Mouse (Mus musculus) embryonic facial prominence, embryonic 15.5 days (tissue): Measurements from ENCODE around the gene Cdc42bpa. TPM values are rescaled to one million over a fixed set of nuclear protein-coding genes. Genes with fewer than 3 reads are reported as not detected.

ENCODE experiments used
- ATAC-seq: fragments of 200-750 bp; cut with Nextera tagmentation; 2 replicates; pipeline ENCODE4 v1.8.0; 2017; ENCODE audit warnings: low read depth, moderate TSS enrichment; ENCODE audit not compliant: insufficient number of reproducible peaks, low FRiP score, low TSS enrichment
- H3K27ac ChIP-seq: fragments of 300-500 bp; sonication (generic); replicated peaks from 2 replicates; pipeline ENCODE4 v1.5.1; 2015; ENCODE audit warnings: mild to moderate bottlenecking, inconsistent platforms
- H3K27me3 ChIP-seq: fragments of 300-500 bp; sonication (generic); 2 replicates; pipeline ENCODE4 v1.6.1; 2015; ENCODE audit warnings: inconsistent platforms
- H3K36me3 ChIP-seq: fragments of 300-500 bp; sonication (generic); 2 replicates; pipeline ENCODE4 v1.6.1; 2015; ENCODE audit warnings: mild to moderate bottlenecking, inconsistent platforms
- H3K4me1 ChIP-seq: fragments of 300-500 bp; sonication (generic); 2 replicates; pipeline ENCODE4 v1.6.1; 2015; ENCODE audit warnings: inconsistent platforms
- H3K4me2 ChIP-seq: fragments of 300-500 bp; sonication (generic); replicated peaks from 2 replicates; pipeline ENCODE4 v1.6.1; 2015; ENCODE audit warnings: mild to moderate bottlenecking, inconsistent platforms
- H3K4me3 ChIP-seq: fragments of 300-500 bp; sonication (generic); replicated peaks from 2 replicates; pipeline ENCODE4 v1.5.1; 2015; ENCODE audit warnings: mild to moderate bottlenecking, inconsistent platforms
- H3K9ac ChIP-seq: fragments of 300-500 bp; sonication (generic); 2 replicates; pipeline ENCODE4 v1.6.1; 2015; ENCODE audit warnings: inconsistent platforms
- H3K9me3 ChIP-seq: fragments of 300-500 bp; sonication (generic); replicated peaks from 2 replicates; pipeline ENCODE4 v1.6.1; 2016; ENCODE audit warnings: inconsistent platforms
- WGBS: fragments of 180-500 bp; shearing (Covaris S2); methylation state at CpG from one replicate; pipeline ENCODE4 v1.1.7; 2015; 5-methylcytosine and 5-hydroxymethylcytosine counted together
- polyA plus RNA-seq: library from polyadenylated mRNA; unstranded; fragments of >200 nt; fragmentation: Nextera tagmentation; extraction: Ambion mirVana; gene quantifications from 2 replicates; pipeline ENCODE4 v1.2.1, GENCODE M21; 2015

Cdc42bpa gene
- polyA plus RNA-seq, 1 experiment from 2014 or later: 16.3 TPM

GRCm38 (mm10) chr1:180181966-180182319 is 221.7 kb downstream of the Cdc42bpa start:
- H3K4me2 ChIP-seq: no peak overlapping the region

GRCm38 (mm10) chr1:180182731-180183130 is 222.5 kb downstream of the Cdc42bpa start:
- no peak for ATAC-seq
- Histone ChIP-seq H3K4me2 (no peak overlapping the region), H3K36me3 (no peaks in the 10 kb centered on the region), H3K4me1 (no peaks in the 10 kb centered on the region), H3K27ac (no peak overlapping the region), H3K4me3 (no peak overlapping the region), H3K9me3 (no peaks in the 10 kb centered on the region), H3K27me3 (no peaks in the 10 kb centered on the region), H3K9ac (no peak overlapping the region)
- 71% methylated on average over 3 of the region's 3 CpGs for WGBS

More at GRCm38 (mm10) chr1:180181966-180182319, 221.7 kb downstream of the Cdc42bpa start:
- no peaks in the 10 kb centered on the region for H3K27me3 ChIP-seq
- H3K4me3 ChIP-seq: no peak overlapping the region
- ATAC-seq: no peak
- no peaks in the 10 kb centered on the region for H3K36me3 ChIP-seq
- H3K4me1 ChIP-seq: no peaks in the 10 kb centered on the region
- WGBS: 84% methylated on average over 9 of the region's 9 CpGs
- H3K9ac ChIP-seq: no peak overlapping the region
- no peak overlapping the region for H3K27ac ChIP-seq
- H3K9me3 ChIP-seq: no peaks in the 10 kb centered on the region

GRCm38 (mm10) chr1:180183525-180184159 is 223.4 kb downstream of the Cdc42bpa start:
- Histone ChIP-seq H3K36me3 (no peaks in the 10 kb centered on the region), H3K4me1 (no peaks in the 10 kb centered on the region), H3K9me3 (no peaks in the 10 kb centered on the region), H3K9ac (no peak overlapping the region), H3K27ac (no peak overlapping the region), H3K4me3 (no peak overlapping the region), H3K4me2 (no peak overlapping the region), H3K27me3 (no peaks in the 10 kb centered on the region)
- ATAC-seq: no peak
- WGBS: 90% methylated on average over 6 of the region's 6 CpGs

- Histone ChIP-seq H3K9me3 (no peaks in the 10 kb centered on the region), H3K9ac (no peak overlapping the region), H3K4me1 (no peaks in the 10 kb centered on the region), H3K27ac (no peak overlapping the region), H3K4me2 (no peak overlapping the region), H3K27me3 (no peaks in the 10 kb centered on the region), H3K36me3 (no peaks in the 10 kb centered on the region), H3K4me3 (no peak overlapping the region)
- WGBS: 64% methylated on average over 7 of the region's 7 CpGs
- ATAC-seq: no peak
Observed at GRCm38 (mm10) chr1:180184768-180185167, 224.5 kb downstream of the Cdc42bpa start.

GRCm38 (mm10) chr1:180185877-180186276 is 225.6 kb downstream of the Cdc42bpa start:
- H3K9me3 ChIP-seq: no peaks in the 10 kb centered on the region
- no peaks in the 10 kb centered on the region for H3K36me3 ChIP-seq
- H3K27me3 ChIP-seq: no peaks in the 10 kb centered on the region
- H3K27ac ChIP-seq: no peak overlapping the region
- H3K9ac ChIP-seq: no peak overlapping the region
- WGBS: 59% methylated on average over 5 of the region's 5 CpGs
- H3K4me3 ChIP-seq: no peak overlapping the region
- ATAC-seq: no peak
- no peaks in the 10 kb centered on the region for H3K4me1 ChIP-seq
- H3K4me2 ChIP-seq: no peak overlapping the region

- Histone ChIP-seq H3K4me2 (no peak overlapping the region), H3K27ac (no peak overlapping the region), H3K27me3 (no peaks in the 10 kb centered on the region), H3K9ac (no peak overlapping the region), H3K4me1 (no peaks in the 10 kb centered on the region), H3K4me3 (no peak overlapping the region), H3K9me3 (no peaks in the 10 kb centered on the region), H3K36me3 (no peaks in the 10 kb centered on the region)
- 0 out of 2 replicates have a peak, but pooled peaks have one; percentile 50 for ATAC-seq
- WGBS: 79% methylated on average over 3 of the region's 3 CpGs
Observed at GRCm38 (mm10) chr1:180186371-180186770, 226.1 kb downstream of the Cdc42bpa start.

- H3K9ac ChIP-seq: no peak overlapping the region
- no peaks in the 10 kb centered on the region for H3K36me3 ChIP-seq
- no peaks in the 10 kb centered on the region for H3K27me3 ChIP-seq
- no peaks in the 10 kb centered on the region for H3K9me3 ChIP-seq
- no peak for ATAC-seq
- no peak overlapping the region for H3K27ac ChIP-seq
- no peak overlapping the region for H3K4me2 ChIP-seq
- no peak overlapping the region for H3K4me3 ChIP-seq
- 61% methylated on average over 4 of the region's 4 CpGs for WGBS
- H3K4me1 ChIP-seq: no peaks in the 10 kb centered on the region
Observed at GRCm38 (mm10) chr1:180188951-180189350, 228.7 kb downstream of the Cdc42bpa start.

- Histone ChIP-seq H3K36me3 (no peaks in the 10 kb centered on the region), H3K4me1 (peaks cover 8% of the 10 kb centered on the region; the same call in 1 of the 2 replicates), H3K9me3 (no peaks in the 10 kb centered on the region), H3K27ac (no peak overlapping the region), H3K9ac (no peak overlapping the region), H3K27me3 (no peaks in the 10 kb centered on the region), H3K4me2 (no peak overlapping the region), H3K4me3 (no peak overlapping the region)
- WGBS: 78% methylated on average over 8 of the region's 8 CpGs
- ATAC-seq: no peak
Observed at GRCm38 (mm10) chr1:180191112-180191511, 230.8 kb downstream of the Cdc42bpa start.

- Histone ChIP-seq H3K4me1 (peaks cover 13% of the 10 kb centered on the region; the same call in 1 of the 2 replicates), H3K9ac (no peak overlapping the region), H3K4me3 (no peak overlapping the region), H3K9me3 (no peaks in the 10 kb centered on the region), H3K4me2 (no peak overlapping the region), H3K36me3 (no peaks in the 10 kb centered on the region), H3K27me3 (no peaks in the 10 kb centered on the region), H3K27ac (no peak overlapping the region)
- 70% methylated on average over 7 of the region's 7 CpGs for WGBS
- no peak for ATAC-seq
Observed at GRCm38 (mm10) chr1:180191651-180192220, 231.5 kb downstream of the Cdc42bpa start.

GRCm38 (mm10) chr1:180192866-180193265 is 232.6 kb downstream of the Cdc42bpa start:
- H3K4me3 ChIP-seq: no peak overlapping the region
- H3K4me1 ChIP-seq: peaks cover 13% of the 10 kb centered on the region; the same call in 1 of the 2 replicates
- no peaks in the 10 kb centered on the region for H3K36me3 ChIP-seq
- no peak overlapping the region for H3K27ac ChIP-seq
- no peak overlapping the region for H3K4me2 ChIP-seq
- H3K9me3 ChIP-seq: no peaks in the 10 kb centered on the region
- 51% methylated on average over 4 of the region's 4 CpGs for WGBS
- no peak overlapping the region for H3K9ac ChIP-seq
- H3K27me3 ChIP-seq: no peaks in the 10 kb centered on the region
- ATAC-seq: no peak

- H3K4me3 ChIP-seq: no peak overlapping the region
- H3K27ac ChIP-seq: no peak overlapping the region
- no peak overlapping the region for H3K4me2 ChIP-seq
- no peak for ATAC-seq
- H3K36me3 ChIP-seq: no peaks in the 10 kb centered on the region
- peaks cover 13% of the 10 kb centered on the region; the same call in 1 of the 2 replicates for H3K4me1 ChIP-seq
- no peak overlapping the region for H3K9ac ChIP-seq
- no peaks in the 10 kb centered on the region for H3K9me3 ChIP-seq
- 70% methylated on average over 8 of the region's 8 CpGs for WGBS
- H3K27me3 ChIP-seq: no peaks in the 10 kb centered on the region
Observed at GRCm38 (mm10) chr1:180193391-180193935, 233.2 kb downstream of the Cdc42bpa start.
